20 mouse cellular contexts compared by ENCODE assay signal in genomic region chr7:36949511-36949910, GRCm38 (mm10).
DNase-seq lines count a peak whose midpoint lies in the region; ATAC-seq lines count a peak whose summit lies in the region.
"Had no signal": no experiment of that assay in that cellular context is flagged by ENCODE, and none has a peak within 500 bp of the region (broad histone marks: within the 10 kb centered on the region; RNA-seq: fewer than 3 reads in every experiment).

No protein-coding gene starts in this region.

- ATAC-seq in forebrain, embryonic 13.5 days: peak; percentile 50; the same call in 1 of the 2 replicates
- no peak for ATAC-seq in forebrain, embryonic 15.5 days (replicated peaks)
- no peak for ATAC-seq in heart, embryonic 15.5 days (replicated peaks; ENCODE audit: insufficient number of reproducible peaks, insufficient read depth, low FRiP score, low read depth)
- peak; percentile 57; the same call in 1 of the 2 replicates for ATAC-seq in midbrain, embryonic 13.5 days
- ATAC-seq in midbrain, embryonic 11.5 days (ENCODE audit: low FRiP score): no peak
- ATAC-seq: hindbrain, postnatal 0 days; intestine, postnatal 0 days; liver, postnatal 0 days had no signal

- DNase-seq in heart, embryonic 10.5 days (ENCODE audit: low spot score): no peak
- no peak for DNase-seq in midbrain, embryonic 11.5 days (ENCODE audit: low spot score, missing footprints)
- DNase-seq in cerebellum, postnatal 36 days: no peak
- DNase-seq: cerebellum, adult 2 months; kidney, postnatal 4 days; layer of hippocampus, adult 9-11 months; liver, postnatal 0 days; lung, postnatal 10 days; thymus, adult 18-20 months; thymus, postnatal 4 days had no signal

- no peak overlapping the region for H3K4me3 ChIP-seq in forebrain, embryonic 13.5 days
- H3K4me3 ChIP-seq in forebrain, embryonic 15.5 days: no peak overlapping the region
- H3K4me3 ChIP-seq in heart, embryonic 15.5 days: no peak overlapping the region
- no peak overlapping the region for H3K4me3 ChIP-seq in heart, embryonic 10.5 days
- no peak overlapping the region for H3K4me3 ChIP-seq in midbrain, embryonic 13.5 days (replicated peaks)
- H3K4me3 ChIP-seq in midbrain, embryonic 11.5 days (ENCODE audit: low read depth, low read length): no peak overlapping the region
- H3K4me3 ChIP-seq: kidney, embryonic 15.5 days; left cerebral cortex, adult 2 months; limb, embryonic 10.5 days; neural tube, embryonic 12.5 days had no signal

- WGBS in forebrain, embryonic 13.5 days: 41% methylated on average over 10 of the region's 10 CpGs
- WGBS in forebrain, embryonic 15.5 days: 33% methylated on average over 10 of the region's 10 CpGs
- WGBS in heart, embryonic 15.5 days: 39% methylated on average over 10 of the region's 10 CpGs
- WGBS in heart, embryonic 10.5 days: 54% methylated on average over 10 of the region's 10 CpGs
- WGBS in midbrain, embryonic 13.5 days: 54% methylated on average over 10 of the region's 10 CpGs
- 78% methylated on average over 10 of the region's 10 CpGs for WGBS in midbrain, embryonic 11.5 days

- no peaks in the 10 kb centered on the region for H3K36me3 ChIP-seq in forebrain, embryonic 13.5 days (ENCODE audit: poor library complexity, severe bottlenecking)
- H3K36me3 ChIP-seq in forebrain, embryonic 15.5 days: no peaks in the 10 kb centered on the region
- H3K36me3 ChIP-seq in heart, embryonic 15.5 days: no peaks in the 10 kb centered on the region
- H3K36me3 ChIP-seq in heart, embryonic 10.5 days: no peaks in the 10 kb centered on the region
- no peaks in the 10 kb centered on the region for H3K36me3 ChIP-seq in midbrain, embryonic 13.5 days
- no peaks in the 10 kb centered on the region for H3K36me3 ChIP-seq in midbrain, embryonic 11.5 days (ENCODE audit: control insufficient read depth, insufficient read depth, low read length)
- H3K36me3 ChIP-seq: kidney, embryonic 15.5 days; limb, embryonic 10.5 days; neural tube, embryonic 12.5 days had no signal

- no peak overlapping the region for H3K9ac ChIP-seq in forebrain, embryonic 13.5 days
- H3K9ac ChIP-seq in forebrain, embryonic 15.5 days (replicated peaks): no peak overlapping the region
- H3K9ac ChIP-seq in heart, embryonic 15.5 days: no peak overlapping the region
- H3K9ac ChIP-seq in midbrain, embryonic 13.5 days (replicated peaks): no peak overlapping the region
- no peak overlapping the region for H3K9ac ChIP-seq in midbrain, embryonic 11.5 days (ENCODE audit: low read length)
- H3K9ac ChIP-seq: kidney, embryonic 15.5 days; liver, postnatal 0 days; neural tube, embryonic 12.5 days had no signal

- no peak overlapping the region for H3K4me2 ChIP-seq in forebrain, embryonic 13.5 days
- H3K4me2 ChIP-seq in forebrain, embryonic 15.5 days (replicated peaks): no peak overlapping the region
- peak overlapping the region; percentile 21; the same call in 1 of the 2 replicates for H3K4me2 ChIP-seq in heart, embryonic 15.5 days
- no peak overlapping the region for H3K4me2 ChIP-seq in midbrain, embryonic 13.5 days (replicated peaks)
- no peak overlapping the region for H3K4me2 ChIP-seq in midbrain, embryonic 11.5 days
- H3K4me2 ChIP-seq: kidney, embryonic 15.5 days; neural tube, embryonic 12.5 days had no signal

- peaks cover 9% of the 10 kb centered on the region; the same call in 1 of the 2 replicates for H3K4me1 ChIP-seq in forebrain, embryonic 13.5 days
- H3K4me1 ChIP-seq in forebrain, embryonic 15.5 days: peaks cover 9% of the 10 kb centered on the region
- peaks cover 21% of the 10 kb centered on the region for H3K4me1 ChIP-seq in heart, embryonic 15.5 days (replicated peaks)
- H3K4me1 ChIP-seq in heart, embryonic 10.5 days: peaks cover 13% of the 10 kb centered on the region
- H3K4me1 ChIP-seq in midbrain, embryonic 13.5 days (replicated peaks): peaks cover 20% of the 10 kb centered on the region
- no peaks in the 10 kb centered on the region for H3K4me1 ChIP-seq in midbrain, embryonic 11.5 days (ENCODE audit: control insufficient read depth, insufficient read depth, low read length)
- H3K4me1 ChIP-seq: kidney, embryonic 15.5 days; neural tube, embryonic 12.5 days had no signal

- no peaks in the 10 kb centered on the region for H3K27me3 ChIP-seq in forebrain, embryonic 13.5 days
- H3K27me3 ChIP-seq in forebrain, embryonic 15.5 days: no peaks in the 10 kb centered on the region
- no peaks in the 10 kb centered on the region for H3K27me3 ChIP-seq in heart, embryonic 15.5 days
- no peaks in the 10 kb centered on the region for H3K27me3 ChIP-seq in heart, embryonic 10.5 days (ENCODE audit: insufficient read depth, poor library complexity, severe bottlenecking)
- no peaks in the 10 kb centered on the region for H3K27me3 ChIP-seq in midbrain, embryonic 13.5 days
- H3K27me3 ChIP-seq in midbrain, embryonic 11.5 days (ENCODE audit: control insufficient read depth, insufficient read depth, low read length): no peaks in the 10 kb centered on the region
- H3K27me3 ChIP-seq: kidney, embryonic 15.5 days; neural tube, embryonic 12.5 days had no signal

- H3K9me3 ChIP-seq in forebrain, embryonic 13.5 days (replicated peaks): no peaks in the 10 kb centered on the region
- no peaks in the 10 kb centered on the region for H3K9me3 ChIP-seq in forebrain, embryonic 15.5 days
- H3K9me3 ChIP-seq in heart, embryonic 15.5 days (replicated peaks): no peaks in the 10 kb centered on the region
- H3K9me3 ChIP-seq in heart, embryonic 10.5 days: no peaks in the 10 kb centered on the region
- H3K9me3 ChIP-seq in midbrain, embryonic 13.5 days: no peaks in the 10 kb centered on the region
- H3K9me3 ChIP-seq in midbrain, embryonic 11.5 days (ENCODE audit: control insufficient read depth, low read length): no peaks in the 10 kb centered on the region
- H3K9me3 ChIP-seq: kidney, embryonic 15.5 days; limb, embryonic 10.5 days; neural tube, embryonic 12.5 days had no signal

- no peak overlapping the region for H3K27ac ChIP-seq in forebrain, embryonic 13.5 days
- H3K27ac ChIP-seq in forebrain, embryonic 15.5 days (replicated peaks): no peak overlapping the region
- H3K27ac ChIP-seq in heart, embryonic 15.5 days: peak overlapping the region; percentile 72
- no peak overlapping the region for H3K27ac ChIP-seq in heart, embryonic 10.5 days
- H3K27ac ChIP-seq in midbrain, embryonic 13.5 days: peak overlapping the region; percentile 61
- no peak overlapping the region for H3K27ac ChIP-seq in midbrain, embryonic 11.5 days (ENCODE audit: low read depth, low read length)
- H3K27ac ChIP-seq: hindbrain, postnatal 0 days; kidney, embryonic 15.5 days; left cerebral cortex, adult 2 months; limb, embryonic 10.5 days; neural tube, embryonic 12.5 days had no signal

Comparison
In these comparisons a context has a peak if more than half of its experiments do, and no peak if none do; other contexts are left out.
1. ATAC-seq: peak in forebrain, embryonic 13.5 days (single experiment) and midbrain, embryonic 13.5 days (single experiment); none in forebrain, embryonic 15.5 days (single experiment), heart, embryonic 15.5 days (single experiment) and midbrain, embryonic 11.5 days (single experiment).
2. H3K27ac ChIP-seq: peak in heart, embryonic 15.5 days (single experiment) and midbrain, embryonic 13.5 days (single experiment); none in forebrain, embryonic 13.5 days (single experiment), forebrain, embryonic 15.5 days (single experiment), heart, embryonic 10.5 days (single experiment) and midbrain, embryonic 11.5 days (single experiment).